Mouse (Mus musculus): ENCODE measurements around the gene Rps6ka3.
A peak's percentile ranks its signal among the peaks of the same experiment; 100 is the strongest.

Rps6ka3 gene

GRCm38 (mm10) chrX:159321342-159321741 is 111.2 kb downstream of the Rps6ka3 start:
- peak; percentile 55 for DNase-seq (ENCODE audit: low spot score)

GRCm38 (mm10) chrX:159364506-159364905 is 154.4 kb downstream of the Rps6ka3 start:
- DNase-seq (ENCODE audit: low spot score) = no peak

- peak; percentile 76 for DNase-seq (ENCODE audit: low spot score)
Measured at GRCm38 (mm10) chrX:159371831-159372752, 162.0 kb downstream of the Rps6ka3 start, which contains the start of gene Eif1ax. TSS of gene Eif1ax (plus strand) at chrX:159372178.

- DNase-seq (ENCODE audit: low spot score) = no peak
Measured at GRCm38 (mm10) chrX:159372753-159373144, 162.6 kb downstream of the Rps6ka3 start.

GRCm38 (mm10) chrX:159387105-159387504 is 177.0 kb downstream of the Rps6ka3 start:
- DNase-seq (ENCODE audit: low spot score) = no peak

GRCm38 (mm10) chrX:159388953-159389352 is 178.8 kb downstream of the Rps6ka3 start:
- DNase-seq (ENCODE audit: low spot score) = no peak

GRCm38 (mm10) chrX:159390347-159390962 is 180.3 kb downstream of the Rps6ka3 start:
- DNase-seq (ENCODE audit: low spot score) = no peak

GRCm38 (mm10) chrX:159391239-159391638 is 181.1 kb downstream of the Rps6ka3 start:
- DNase-seq (ENCODE audit: low spot score) = no peak

GRCm38 (mm10) chrX:159409253-159409652 is 199.1 kb downstream of the Rps6ka3 start:
- DNase-seq (ENCODE audit: low spot score) = peak; percentile 15

- DNase-seq (ENCODE audit: low spot score) = no peak
Measured at GRCm38 (mm10) chrX:159414130-159414828, 204.2 kb downstream of the Rps6ka3 start, which contains the start of gene Map7d2. TSS of gene Map7d2 (plus strand) at chrX:159414572.

- DNase-seq (ENCODE audit: low spot score) = no peak
Measured at GRCm38 (mm10) chrX:159414829-159415673, 204.9 kb downstream of the Rps6ka3 start.
